Mouse (Mus musculus): ENCODE measurements around the gene Fnd3c2. TPM values are rescaled to one million over a fixed set of nuclear protein-coding genes. Genes with fewer than 3 reads are reported as not detected.

The Fnd3c2 gene
- not detected for polyA plus RNA-seq (2014; fragmentation: Illumina TruSeq; extraction: RNeasy Lipid Tissue Mini Kit (QIAGEN cat#74804); ENCODE audit: low replicate concordance)

GRCm38 (mm10) chrX:106255276-106255675 is at the start of gene Fnd3c2:
TSS of gene Fnd3c2 (minus strand) at chrX:106255376.

GRCm38 (mm10) chrX:106221058-106221457 is 34.1 kb downstream of the Fnd3c2 start, which contains the start of gene Taf9b:
TSS of gene Taf9b (minus strand) at chrX:106221158.

GRCm38 (mm10) chrX:106186713-106187649 is 68.2 kb downstream of the Fnd3c2 start, which contains the start of gene Pgk1:
TSS of gene Pgk1 (plus strand) at chrX:106187100.

Other genes with a start within 250 kb of the Fnd3c2 start
- gene Magt1, start 243.5 kb downstream of the Fnd3c2 start, polyA plus RNA-seq (2014; fragmentation: Illumina TruSeq; extraction: RNeasy Lipid Tissue Mini Kit (QIAGEN cat#74804); ENCODE audit: low replicate concordance), result 133 TPM
- 2,322 TPM for gene Cox7b, start 239.7 kb downstream of the Fnd3c2 start, polyA plus RNA-seq (2014; fragmentation: Illumina TruSeq; extraction: RNeasy Lipid Tissue Mini Kit (QIAGEN cat#74804); ENCODE audit: low replicate concordance)
- gene Atp7a, start 228.1 kb downstream of the Fnd3c2 start, polyA plus RNA-seq (2014; fragmentation: Illumina TruSeq; extraction: RNeasy Lipid Tissue Mini Kit (QIAGEN cat#74804); ENCODE audit: low replicate concordance), result 34.0 TPM
- 8.9 TPM for gene Tlr13, start 112.2 kb downstream of the Fnd3c2 start, polyA plus RNA-seq (2014; fragmentation: Illumina TruSeq; extraction: RNeasy Lipid Tissue Mini Kit (QIAGEN cat#74804); ENCODE audit: low replicate concordance)
- 239 TPM for gene Pgk1, start 68.3 kb downstream of the Fnd3c2 start, polyA plus RNA-seq (2014; fragmentation: Illumina TruSeq; extraction: RNeasy Lipid Tissue Mini Kit (QIAGEN cat#74804); ENCODE audit: low replicate concordance)
- 13.2 TPM for gene Taf9b, start 34.2 kb downstream of the Fnd3c2 start, polyA plus RNA-seq (2014; fragmentation: Illumina TruSeq; extraction: RNeasy Lipid Tissue Mini Kit (QIAGEN cat#74804); ENCODE audit: low replicate concordance)
- 0.26 TPM for gene Fndc3c1, start 230.0 kb upstream of the Fnd3c2 start, polyA plus RNA-seq (2014; fragmentation: Illumina TruSeq; extraction: RNeasy Lipid Tissue Mini Kit (QIAGEN cat#74804); ENCODE audit: low replicate concordance)